Mouse (Mus musculus): ENCODE results near the gene Gm4756. TPM values are rescaled to one million over a fixed set of nuclear protein-coding genes. Genes with fewer than 3 reads are reported as not detected.

The Gm4756 gene
- polyA plus RNA-seq, 1 experiment from 2014 or later = not detected

GRCm38 (mm10) chr12:72674079-72674797, 24.8 kb upstream of the Gm4756 start:
- no peak for ATAC-seq (replicated peaks; ENCODE audit: low FRiP score)
- no peaks in the 10 kb centered on the region for H3K36me3 ChIP-seq
- no peaks in the 10 kb centered on the region for H3K27me3 ChIP-seq
- 80% methylated on average over 7 of the region's 7 CpGs for WGBS
- H3K4me1 ChIP-seq = no peaks in the 10 kb centered on the region
- no peak overlapping the region for H3K27ac ChIP-seq
- no peak overlapping the region for H3K9ac ChIP-seq
- H3K4me3 ChIP-seq (replicated peaks) = no peak overlapping the region
- H3K4me2 ChIP-seq = no peak overlapping the region
- H3K9me3 ChIP-seq (replicated peaks) = no peaks in the 10 kb centered on the region

GRCm38 (mm10) chr12:72671516-72672135, 22.2 kb upstream of the Gm4756 start:
- H3K27ac ChIP-seq = no peak overlapping the region
- WGBS = 91% methylated on average over 6 of the region's 6 CpGs
- H3K27me3 ChIP-seq = no peaks in the 10 kb centered on the region
- H3K9ac ChIP-seq = no peak overlapping the region
- no peaks in the 10 kb centered on the region for H3K9me3 ChIP-seq (replicated peaks)
- no peak for ATAC-seq (replicated peaks; ENCODE audit: low FRiP score)
- H3K4me2 ChIP-seq = no peak overlapping the region
- H3K36me3 ChIP-seq = no peaks in the 10 kb centered on the region
- H3K4me3 ChIP-seq (replicated peaks) = no peak overlapping the region
- H3K4me1 ChIP-seq = no peaks in the 10 kb centered on the region

- H3K9me3 ChIP-seq (replicated peaks) = no peaks in the 10 kb centered on the region
- H3K4me2 ChIP-seq = no peak overlapping the region
- H3K27me3 ChIP-seq = 0 out of 2 replicates have a peak, but pooled peaks cover 2% of the 10 kb centered on the region
- H3K4me3 ChIP-seq (replicated peaks) = no peak overlapping the region
- H3K36me3 ChIP-seq = no peaks in the 10 kb centered on the region
- H3K27ac ChIP-seq = no peak overlapping the region
- no peak overlapping the region for H3K9ac ChIP-seq
- ATAC-seq (replicated peaks; ENCODE audit: low FRiP score) = no peak
- 89% methylated on average over 8 of the region's 8 CpGs for WGBS
- H3K4me1 ChIP-seq = no peaks in the 10 kb centered on the region
These were observed 21.5 kb upstream of the Gm4756 start for GRCm38 (mm10) chr12:72670921-72671320.

GRCm38 (mm10) chr12:72667868-72668469, 18.5 kb upstream of the Gm4756 start:
- Histone ChIP-seq H3K4me1 (peaks cover 10% of the 10 kb centered on the region), H3K27ac (no peak overlapping the region), H3K9me3 (replicated peaks) (no peaks in the 10 kb centered on the region), H3K9ac (no peak overlapping the region), H3K4me2 (no peak overlapping the region), H3K4me3 (replicated peaks) (no peak overlapping the region), H3K27me3 (peaks cover 8% of the 10 kb centered on the region; the same call in 1 of the 2 replicates), H3K36me3 (no peaks in the 10 kb centered on the region)
- 46% methylated on average over 10 of the region's 10 CpGs for WGBS
- no peak for ATAC-seq (replicated peaks; ENCODE audit: low FRiP score)

- peaks cover 10% of the 10 kb centered on the region for H3K4me1 ChIP-seq
- H3K27ac ChIP-seq = no peak overlapping the region
- H3K27me3 ChIP-seq = peaks cover 8% of the 10 kb centered on the region; the same call in 1 of the 2 replicates
- no peak overlapping the region for H3K4me3 ChIP-seq (replicated peaks)
- ATAC-seq (replicated peaks; ENCODE audit: low FRiP score) = no peak
- H3K4me2 ChIP-seq = no peak overlapping the region
- H3K9me3 ChIP-seq (replicated peaks) = no peaks in the 10 kb centered on the region
- no peaks in the 10 kb centered on the region for H3K36me3 ChIP-seq
- no peak overlapping the region for H3K9ac ChIP-seq
- WGBS = 77% methylated on average over 5 of the region's 5 CpGs
These were observed 16.6 kb upstream of the Gm4756 start for GRCm38 (mm10) chr12:72666015-72666414.

GRCm38 (mm10) chr12:72664735-72665337, 15.4 kb upstream of the Gm4756 start, which contains the start of gene Dhrs7:
Gene Dhrs7 (minus strand): TSS chr12:72664909.
- Histone ChIP-seq H3K27me3 (peaks cover 8% of the 10 kb centered on the region; the same call in 1 of the 2 replicates), H3K4me1 (peaks cover 10% of the 10 kb centered on the region), H3K27ac (peak within 1 kb of the TSS; percentile 19), H3K4me3 (replicated peaks) (peak within 1 kb of the TSS; percentile 54), H3K4me2 (peak within 1 kb of the TSS; percentile 87), H3K9ac (peak within 1 kb of the TSS; percentile 49), H3K36me3 (no peaks in the 10 kb centered on the region), H3K9me3 (replicated peaks) (no peaks in the 10 kb centered on the region)
- 1% methylated on average over 33 of the region's 33 CpGs for WGBS
- peak; percentile 96 for ATAC-seq (replicated peaks; ENCODE audit: low FRiP score)

- H3K4me1 ChIP-seq = peaks cover 10% of the 10 kb centered on the region
These were observed 14.7 kb upstream of the Gm4756 start for GRCm38 (mm10) chr12:72664020-72664734.

GRCm38 (mm10) chr12:72655775-72656174, 6.3 kb upstream of the Gm4756 start:
- H3K4me2 ChIP-seq = no peak overlapping the region
- H3K27me3 ChIP-seq = no peaks in the 10 kb centered on the region
- H3K4me3 ChIP-seq (replicated peaks) = no peak overlapping the region
- ATAC-seq (replicated peaks; ENCODE audit: low FRiP score) = no peak
- H3K36me3 ChIP-seq = no peaks in the 10 kb centered on the region
- H3K9ac ChIP-seq = no peak overlapping the region
- 95% methylated on average over 16 of the region's 16 CpGs for WGBS
- H3K9me3 ChIP-seq (replicated peaks) = no peaks in the 10 kb centered on the region
- no peak overlapping the region for H3K27ac ChIP-seq
- H3K4me1 ChIP-seq = no peaks in the 10 kb centered on the region

More at GRCm38 (mm10) chr12:72664020-72664734, 14.7 kb upstream of the Gm4756 start:
- Histone ChIP-seq H3K4me2 (peak overlapping the region; percentile 87), H3K4me3 (replicated peaks) (peak overlapping the region; percentile 54), H3K9ac (peak overlapping the region; percentile 49), H3K27ac (peak overlapping the region; percentile 19; the same call in 1 of the 2 replicates), H3K36me3 (no peaks in the 10 kb centered on the region), H3K27me3 (peaks cover 8% of the 10 kb centered on the region; the same call in 1 of the 2 replicates), H3K9me3 (replicated peaks) (no peaks in the 10 kb centered on the region)
- peak; percentile 33; the same call in 1 of the 2 replicates for ATAC-seq (replicated peaks; ENCODE audit: low FRiP score)
- 8% methylated on average over 28 of the region's 28 CpGs for WGBS

GRCm38 (mm10) chr12:72654698-72655097, 5.2 kb upstream of the Gm4756 start:
- 17% methylated on average over 4 of the region's 4 CpGs for WGBS
- no peak overlapping the region for H3K27ac ChIP-seq
- no peaks in the 10 kb centered on the region for H3K36me3 ChIP-seq
- H3K9ac ChIP-seq = no peak overlapping the region
- H3K9me3 ChIP-seq (replicated peaks) = no peaks in the 10 kb centered on the region
- H3K4me3 ChIP-seq (replicated peaks) = no peak overlapping the region
- H3K4me1 ChIP-seq = no peaks in the 10 kb centered on the region
- H3K4me2 ChIP-seq = no peak overlapping the region
- H3K27me3 ChIP-seq = no peaks in the 10 kb centered on the region
- no peak for ATAC-seq (replicated peaks; ENCODE audit: low FRiP score)

- H3K4me2 ChIP-seq = no peak overlapping the region
- no peaks in the 10 kb centered on the region for H3K36me3 ChIP-seq
- WGBS = 93% methylated on average over 14 of the region's 14 CpGs
- no peaks in the 10 kb centered on the region for H3K9me3 ChIP-seq (replicated peaks)
- no peaks in the 10 kb centered on the region for H3K4me1 ChIP-seq
- no peak for ATAC-seq (replicated peaks; ENCODE audit: low FRiP score)
- H3K27me3 ChIP-seq = no peaks in the 10 kb centered on the region
- H3K4me3 ChIP-seq (replicated peaks) = no peak overlapping the region
- H3K27ac ChIP-seq = no peak overlapping the region
- H3K9ac ChIP-seq = no peak overlapping the region
These were observed 540 bp downstream of the Gm4756 start for GRCm38 (mm10) chr12:72648921-72649320.

GRCm38 (mm10) chr12:72638025-72638424, 11.4 kb downstream of the Gm4756 start:
- H3K4me2 ChIP-seq = no peak overlapping the region
- no peaks in the 10 kb centered on the region for H3K4me1 ChIP-seq
- H3K27me3 ChIP-seq = no peaks in the 10 kb centered on the region
- H3K4me3 ChIP-seq (replicated peaks) = no peak overlapping the region
- H3K9me3 ChIP-seq (replicated peaks) = peaks cover 7% of the 10 kb centered on the region
- no peak for ATAC-seq (replicated peaks; ENCODE audit: low FRiP score)
- no peaks in the 10 kb centered on the region for H3K36me3 ChIP-seq
- H3K27ac ChIP-seq = no peak overlapping the region
- no peak overlapping the region for H3K9ac ChIP-seq
- 76% methylated on average over 3 of the region's 3 CpGs for WGBS
